Mouse (Mus musculus) midbrain, embryonic 14.5 days (tissue): ENCODE data around the gene Spc24. TPM values are rescaled to one million over a fixed set of nuclear protein-coding genes. Genes with fewer than 3 reads are reported as not detected.
A peak's percentile ranks its signal among the peaks of the same experiment; 100 is the strongest.

Experiments used
- ATAC-seq: fragments of 200-750 bp; cut with Nextera tagmentation; 2 replicates; pipeline ENCODE4 v1.8.0; 2017; ENCODE audit warnings: moderate number of reproducible peaks, moderate library complexity; ENCODE audit not compliant: low FRiP score, low TSS enrichment
- DNase-seq: peaks from one replicate; pipeline ENCODE4 v3.0.0-alpha.2; 2015
- H3K27ac ChIP-seq: fragments of 300-500 bp; sonication (generic); replicated peaks from 2 replicates; pipeline ENCODE4 v1.5.1; 2014; ENCODE audit warnings: mild to moderate bottlenecking, low read depth, low read length, moderate library complexity
- H3K27me3 ChIP-seq: fragments of 300-500 bp; sonication (generic); 2 replicates; pipeline ENCODE4 v1.6.1; 2014; ENCODE audit warnings: low read length, control low read depth, mixed read lengths; ENCODE audit not compliant: control insufficient read depth, insufficient read depth
- H3K36me3 ChIP-seq: fragments of 300-500 bp; sonication (generic); 2 replicates; pipeline ENCODE4 v1.6.1; 2014; ENCODE audit warnings: low read length, control low read depth; ENCODE audit not compliant: control insufficient read depth, insufficient read depth
- H3K4me1 ChIP-seq: fragments of 300-500 bp; sonication (generic); 2 replicates; pipeline ENCODE4 v1.6.1; 2014; ENCODE audit warnings: mild to moderate bottlenecking, antibody characterized with exemption, low read length, control low read depth; ENCODE audit not compliant: control insufficient read depth, insufficient read depth
- H3K4me2 ChIP-seq: fragments of 300-500 bp; sonication (generic); 2 replicates; pipeline ENCODE4 v1.6.1; 2014; ENCODE audit warnings: mild to moderate bottlenecking, low read length, moderate library complexity
- H3K4me3 ChIP-seq: fragments of 300-500 bp; sonication (generic); replicated peaks from 2 replicates; pipeline ENCODE4 v1.5.1; 2014; ENCODE audit warnings: low read depth, low read length
- H3K9ac ChIP-seq: fragments of 300-500 bp; sonication (generic); replicated peaks from 2 replicates; pipeline ENCODE4 v1.6.1; 2014; ENCODE audit warnings: mild to moderate bottlenecking, low read length, moderate library complexity
- H3K9me3 ChIP-seq: fragments of 300-500 bp; sonication (generic); 2 replicates; pipeline ENCODE4 v1.6.1; 2016; ENCODE audit warnings: low read length, control low read depth, mixed read lengths; ENCODE audit not compliant: control insufficient read depth
- WGBS: fragments of 180-500 bp; shearing (Covaris S2); extraction: QIAGEN DNeasy Blood & Tissue Kit; methylation state at CpG from one replicate; pipeline ENCODE4 v1.1.7; 2014; 5-methylcytosine and 5-hydroxymethylcytosine counted together
- polyA plus RNA-seq: library from polyadenylated mRNA; unstranded; fragments of >200 nt; fragmentation: Nextera tagmentation; extraction: Ambion mirVana; gene quantifications from 2 replicates; pipeline ENCODE4 v1.2.1, GENCODE M21; 2014

Spc24 gene
- polyA plus RNA-seq, 1 experiment from 2014 or later: 21.4 TPM

DNA sequence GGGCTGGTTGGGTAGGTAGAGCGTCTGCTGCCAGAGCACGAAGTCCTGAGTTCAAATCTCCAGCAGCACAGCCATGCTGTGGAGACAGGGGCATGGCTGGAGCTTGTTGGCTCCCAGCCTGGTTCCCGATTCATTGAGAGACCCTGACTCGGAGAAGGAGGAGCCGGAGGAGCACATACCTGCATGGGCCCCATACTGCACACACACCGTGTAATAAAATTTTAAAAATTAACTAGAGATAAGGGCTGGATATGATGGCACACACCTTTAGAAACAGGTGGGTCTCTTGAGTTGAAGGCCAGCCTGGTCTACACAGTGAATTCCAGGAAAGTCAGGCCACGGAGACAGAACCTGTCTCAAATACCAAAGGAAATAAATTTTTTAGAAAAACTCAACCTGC, 26.1 kb downstream of the Spc24 start:
- H3K9me3 ChIP-seq: no peaks in the 10 kb centered on the region
- H3K4me3 ChIP-seq: no peak overlapping the region
- H3K4me1 ChIP-seq: no peaks in the 10 kb centered on the region
- no peak overlapping the region for H3K4me2 ChIP-seq
- no peak for DNase-seq
- H3K36me3 ChIP-seq: peaks cover 67% of the 10 kb centered on the region
- WGBS: 98% methylated on average over 7 of the region's 7 CpGs
- no peak for ATAC-seq
- no peak overlapping the region for H3K27ac ChIP-seq
- no peak overlapping the region for H3K9ac ChIP-seq
- no peaks in the 10 kb centered on the region for H3K27me3 ChIP-seq

DNA sequence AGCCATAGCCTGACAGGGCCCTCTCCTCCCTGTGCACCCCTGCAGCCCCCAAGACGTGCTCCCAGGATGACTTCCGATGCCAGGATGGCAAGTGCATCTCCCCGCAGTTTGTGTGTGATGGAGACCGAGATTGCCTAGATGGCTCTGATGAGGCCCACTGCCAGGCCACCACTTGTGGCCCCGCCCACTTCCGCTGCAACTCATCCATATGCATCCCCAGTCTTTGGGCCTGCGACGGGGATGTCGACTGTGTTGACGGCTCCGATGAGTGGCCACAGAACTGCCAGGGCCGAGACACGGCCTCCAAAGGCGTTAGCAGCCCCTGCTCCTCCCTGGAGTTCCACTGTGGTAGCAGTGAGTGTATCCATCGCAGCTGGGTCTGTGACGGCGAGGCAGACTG, 26.7 kb downstream of the Spc24 start:
- WGBS: 79% methylated on average over 17 of the region's 17 CpGs
- no peak for ATAC-seq
- no peaks in the 10 kb centered on the region for H3K27me3 ChIP-seq
- no peaks in the 10 kb centered on the region for H3K9me3 ChIP-seq
- H3K4me2 ChIP-seq: no peak overlapping the region
- no peak overlapping the region for H3K4me3 ChIP-seq
- DNase-seq: no peak
- H3K36me3 ChIP-seq: peaks cover 62% of the 10 kb centered on the region
- H3K27ac ChIP-seq: no peak overlapping the region
- no peaks in the 10 kb centered on the region for H3K4me1 ChIP-seq
- H3K9ac ChIP-seq: no peak overlapping the region

DNA sequence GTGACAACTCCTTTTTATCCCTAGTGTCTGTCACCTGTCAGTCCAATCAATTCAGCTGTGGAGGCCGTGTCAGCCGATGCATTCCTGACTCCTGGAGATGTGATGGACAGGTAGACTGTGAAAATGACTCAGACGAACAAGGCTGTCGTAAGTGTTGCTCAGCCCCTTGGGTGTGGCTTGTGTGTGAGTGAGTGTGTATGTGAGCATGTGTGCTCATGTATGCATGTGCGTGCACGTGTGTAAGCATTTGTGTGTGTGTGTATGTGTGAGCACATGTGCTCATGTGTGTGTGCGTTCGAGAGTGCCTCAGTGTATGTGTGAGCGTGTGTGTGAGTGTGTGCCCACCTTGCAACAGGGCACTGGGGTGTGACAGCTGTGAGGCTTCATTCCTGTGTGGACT, 27.8 kb downstream of the Spc24 start:
- no peak for ATAC-seq
- no peak overlapping the region for H3K4me3 ChIP-seq
- no peaks in the 10 kb centered on the region for H3K9me3 ChIP-seq
- WGBS: 95% methylated on average over 9 of the region's 9 CpGs
- no peak overlapping the region for H3K4me2 ChIP-seq
- no peak overlapping the region for H3K27ac ChIP-seq
- peaks cover 51% of the 10 kb centered on the region for H3K36me3 ChIP-seq
- no peaks in the 10 kb centered on the region for H3K4me1 ChIP-seq
- no peak for DNase-seq
- no peaks in the 10 kb centered on the region for H3K27me3 ChIP-seq
- no peak overlapping the region for H3K9ac ChIP-seq

DNA sequence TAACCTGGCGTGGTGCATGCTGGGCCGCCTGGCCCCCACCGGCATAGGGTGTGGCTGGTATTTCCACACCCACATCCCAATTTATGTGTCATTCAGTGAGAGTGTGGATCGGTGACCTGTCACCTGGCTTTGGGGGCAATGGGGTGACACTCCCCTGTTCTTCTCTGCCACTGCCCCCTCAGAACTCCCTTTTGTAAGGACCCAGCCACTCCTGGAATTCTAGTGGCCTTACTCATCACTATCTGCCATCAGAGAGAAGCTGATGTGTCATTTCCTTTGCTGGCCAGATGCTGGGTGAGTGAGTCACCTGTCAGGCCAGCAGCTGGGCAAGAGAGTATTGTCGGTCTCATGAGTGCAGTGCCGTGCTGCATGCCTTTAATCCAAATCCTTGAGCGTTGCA, 30.8 kb downstream of the Spc24 start:
- 87% methylated on average over 7 of the region's 7 CpGs for WGBS
- Histone ChIP-seq H3K9me3 (no peaks in the 10 kb centered on the region), H3K4me1 (peaks cover 16% of the 10 kb centered on the region), H3K4me2 (no peak overlapping the region), H3K27ac (0 out of 2 replicates have a peak overlapping the region, but pooled peaks have one; percentile 32), H3K4me3 (no peak overlapping the region), H3K9ac (no peak overlapping the region), H3K27me3 (no peaks in the 10 kb centered on the region), H3K36me3 (peaks cover 26% of the 10 kb centered on the region)
- DNase-seq (no peak), ATAC-seq (no peak)

DNA sequence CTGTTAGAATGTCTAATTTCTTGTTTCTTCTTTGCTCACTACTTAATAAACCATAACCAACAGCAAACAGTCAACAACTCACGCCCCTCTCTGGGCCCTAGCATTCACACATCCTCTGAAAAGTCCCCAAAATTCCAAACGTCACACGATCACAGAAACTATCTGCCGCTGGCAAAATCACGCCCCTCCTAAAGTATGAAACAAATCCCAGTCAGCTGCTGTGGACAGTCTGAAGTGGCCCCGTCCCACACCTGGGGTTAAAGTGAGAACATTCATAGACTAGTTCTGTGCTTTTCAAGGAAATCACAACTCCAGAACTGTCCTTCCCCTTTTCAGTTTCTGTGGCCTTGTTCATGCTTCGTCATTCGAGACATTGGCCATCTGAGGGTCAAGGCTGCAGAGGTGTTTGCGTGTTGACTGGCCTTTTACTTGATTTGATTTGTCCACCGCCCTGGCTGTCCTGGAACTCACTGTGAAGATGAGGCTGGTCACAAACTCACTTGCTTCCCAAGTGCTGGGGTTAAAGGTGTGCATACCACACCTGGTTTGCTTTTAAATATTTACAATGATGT, 31.8 kb downstream of the Spc24 start:
- peaks cover 17% of the 10 kb centered on the region for H3K36me3 ChIP-seq
- H3K9ac ChIP-seq: no peak overlapping the region
- 88% methylated on average over 10 of the region's 10 CpGs for WGBS
- H3K4me1 ChIP-seq: peaks cover 16% of the 10 kb centered on the region
- DNase-seq (no peak), ATAC-seq (no peak)
- H3K4me2 ChIP-seq: no peak overlapping the region
- H3K27me3 ChIP-seq: no peaks in the 10 kb centered on the region
- H3K27ac ChIP-seq: no peak overlapping the region
- H3K9me3 ChIP-seq: no peaks in the 10 kb centered on the region
- H3K4me3 ChIP-seq: no peak overlapping the region

DNA sequence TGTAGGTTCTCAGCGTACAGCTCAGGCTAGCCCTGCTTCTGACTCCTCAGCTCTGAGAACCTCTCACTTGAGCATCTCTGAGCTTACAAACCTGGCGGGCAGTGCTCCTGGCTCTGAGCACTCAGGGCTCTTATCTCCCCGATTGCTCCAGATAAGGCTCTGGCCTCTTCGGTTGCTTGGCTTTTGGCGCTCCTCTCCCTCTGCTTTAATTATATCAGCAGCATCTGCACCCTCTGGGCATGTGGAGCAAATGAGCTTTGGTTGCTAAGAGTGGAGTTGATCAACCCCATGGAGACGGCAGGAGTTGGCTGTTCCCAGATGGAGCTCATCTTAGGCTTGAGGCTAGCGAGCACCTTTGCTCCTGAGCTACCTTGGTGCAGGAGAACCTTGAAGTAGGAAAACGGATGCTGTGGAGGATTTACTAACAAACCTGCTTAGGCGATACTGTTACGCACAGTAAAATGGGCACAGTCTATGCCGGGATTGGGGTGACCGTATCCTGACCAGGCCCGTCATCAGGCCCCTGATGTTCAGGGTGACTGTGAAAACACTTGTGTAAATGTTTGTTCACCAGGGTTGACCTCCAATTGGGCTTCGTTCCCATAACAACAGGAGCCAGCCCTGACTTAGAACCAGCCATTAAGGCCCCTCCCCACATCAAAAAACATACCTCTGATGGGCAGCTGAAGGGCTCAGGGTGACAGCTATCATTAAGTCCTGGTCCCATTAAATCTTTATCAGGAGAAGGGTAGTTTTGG, 33.7 kb downstream of the Spc24 start:
- Histone ChIP-seq H3K9ac (no peak overlapping the region), H3K4me3 (no peak overlapping the region; the same call in 1 of the 2 replicates), H3K4me1 (peaks cover 23% of the 10 kb centered on the region), H3K4me2 (peak overlapping the region; percentile 21), H3K9me3 (no peaks in the 10 kb centered on the region), H3K27me3 (no peaks in the 10 kb centered on the region), H3K27ac (peak overlapping the region; percentile 49; the same call in 1 of the 2 replicates), H3K36me3 (no peaks in the 10 kb centered on the region)
- 75% methylated on average over 14 of the region's 14 CpGs for WGBS
- no peak for ATAC-seq
- peak; percentile 21 for DNase-seq

DNA sequence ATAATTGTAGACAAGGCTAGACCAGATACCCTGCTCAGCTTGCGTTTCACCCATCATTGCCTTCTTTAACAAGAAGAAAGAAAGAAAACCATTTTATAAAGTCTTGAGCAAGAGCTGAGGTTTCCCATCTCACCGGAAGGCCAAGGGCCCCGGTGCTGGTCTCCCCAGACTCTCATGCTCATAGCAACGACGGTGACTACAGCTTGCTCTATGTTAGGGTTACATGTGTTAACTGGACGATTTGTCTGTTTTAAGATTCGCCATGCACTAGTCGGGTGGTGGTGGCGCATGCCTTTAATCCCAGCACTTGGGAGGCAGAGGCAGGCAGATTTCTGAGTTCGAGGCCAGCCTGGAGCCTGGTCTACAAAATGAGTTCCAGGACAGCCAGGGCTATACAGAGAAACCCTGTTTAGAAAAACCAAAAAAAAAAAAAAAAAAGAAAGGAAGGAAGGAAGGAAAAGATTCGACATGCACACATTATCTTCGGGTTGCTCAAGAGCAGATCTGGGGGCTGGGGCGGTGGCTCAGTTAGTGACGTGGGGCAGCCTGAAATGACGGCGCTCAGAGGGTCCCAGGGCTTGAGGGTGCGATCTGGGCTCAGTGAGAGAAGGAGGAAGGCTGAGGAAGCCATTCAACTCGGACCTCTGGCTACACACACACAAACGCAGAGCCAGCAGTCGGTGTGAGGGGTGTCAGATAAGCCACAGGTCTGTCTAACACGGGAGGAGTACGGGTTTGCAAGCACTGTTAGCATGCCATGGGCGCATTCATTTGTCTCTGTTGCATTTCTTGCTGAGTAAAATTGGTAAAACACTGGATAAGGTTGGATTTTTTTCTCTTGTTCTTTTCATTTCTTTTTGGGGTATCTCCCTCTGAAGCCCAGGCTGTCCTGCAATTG, 34.6 kb downstream of the Spc24 start:
- peak overlapping the region; percentile 63 for H3K4me3 ChIP-seq
- H3K9ac ChIP-seq: no peak overlapping the region
- H3K27me3 ChIP-seq: no peaks in the 10 kb centered on the region
- H3K9me3 ChIP-seq: no peaks in the 10 kb centered on the region
- DNase-seq (no peak), ATAC-seq (no peak)
- 89% methylated on average over 23 of the region's 23 CpGs for WGBS
- peaks cover 23% of the 10 kb centered on the region for H3K4me1 ChIP-seq
- peak overlapping the region; percentile 90 for H3K4me2 ChIP-seq
- H3K36me3 ChIP-seq: no peaks in the 10 kb centered on the region
- peak overlapping the region; percentile 49; the same call in 1 of the 2 replicates for H3K27ac ChIP-seq

DNA sequence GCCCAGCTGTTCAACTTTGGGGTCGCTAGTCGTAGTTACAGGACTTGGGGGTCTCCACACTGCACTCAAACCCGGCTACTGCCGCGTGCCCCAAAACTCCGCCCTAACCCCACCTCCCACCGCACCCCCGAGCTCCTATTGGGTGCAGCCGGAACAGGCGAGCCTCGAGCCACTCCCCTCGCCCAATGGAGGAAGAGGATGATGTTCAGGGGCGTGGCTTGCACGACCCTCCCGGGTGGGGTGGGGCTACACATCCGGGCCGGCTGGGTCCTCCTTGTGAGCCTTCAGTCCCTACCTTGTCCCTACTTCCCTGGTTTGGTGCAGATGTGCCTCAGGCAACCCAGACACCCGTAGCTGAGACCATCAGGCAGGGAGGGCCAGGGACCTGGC, 36.0 kb downstream of the Spc24 start:
- under 1% methylated on average over 18 of the region's 18 CpGs for WGBS
- Histone ChIP-seq H3K27me3 (no peaks in the 10 kb centered on the region), H3K9me3 (no peaks in the 10 kb centered on the region), H3K4me2 (peak overlapping the region; percentile 90), H3K9ac (peak overlapping the region; percentile 60), H3K27ac (peak overlapping the region; percentile 89), H3K4me1 (peaks cover 23% of the 10 kb centered on the region), H3K36me3 (no peaks in the 10 kb centered on the region), H3K4me3 (peak overlapping the region; percentile 63)
- DNase-seq (peak; percentile 97), ATAC-seq (peak; percentile 96)
